Comparison of ENCODE assay signal across 2 mouse cellular contexts in genomic region chr9:14750901-14751502, GRCm38 (mm10).
TF ChIP-seq lines count a peak whose summit lies in the region.

No protein-coding gene starts in this region.

TF ChIP-seq in MEL, 35 proteins besides CTCF, POLR2A, EP300 and RAD21 (continued from another document):
- TF ChIP-seq MAZ (IDR thresholded peaks at IDR 0.05; ENCODE audit: low read depth, low read length) = no peak
- TF ChIP-seq HCFC1 (IDR thresholded peaks at IDR 0.05; ENCODE audit: low read depth, low read length) = no peak

TF ChIP-seq in myocyte, 11 proteins besides CTCF, POLR2A, EP300 and RAD21 (continued from another document):
- TF ChIP-seq TCF3 (IDR thresholded peaks at IDR 0.05; ENCODE audit: insufficient read length, low read depth) (no peak), CEBPB (IDR thresholded peaks at IDR 0.05; ENCODE audit: insufficient read depth, poor library complexity, severe bottlenecking) (no peak)
